Mouse (Mus musculus): ENCODE measurements around the gene Map3k11.

Map3k11 gene

GRCm38 (mm10) chr19:5711907-5712460 is 23.4 kb downstream of the Map3k11 start:
- no peak for DNase-seq

- no peak for DNase-seq
Observed at GRCm38 (mm10) chr19:5713255-5713654, 24.7 kb downstream of the Map3k11 start.

GRCm38 (mm10) chr19:5713730-5714129 is 25.2 kb downstream of the Map3k11 start:
- DNase-seq = peak; percentile 58

- DNase-seq = peak; percentile 61
Observed at GRCm38 (mm10) chr19:5715793-5716688, 27.5 kb downstream of the Map3k11 start.

- DNase-seq = no peak
Observed at GRCm38 (mm10) chr19:5716955-5717354, 28.4 kb downstream of the Map3k11 start.

- DNase-seq = no peak
Observed at GRCm38 (mm10) chr19:5721233-5721632, 32.7 kb downstream of the Map3k11 start.

GRCm38 (mm10) chr19:5722848-5723425 is 34.4 kb downstream of the Map3k11 start:
- no peak for DNase-seq

- no peak for DNase-seq
Observed at GRCm38 (mm10) chr19:5723934-5724548, 35.5 kb downstream of the Map3k11 start.

GRCm38 (mm10) chr19:5724549-5724941 is 36.0 kb downstream of the Map3k11 start:
- no peak for DNase-seq

- DNase-seq = no peak
Observed at GRCm38 (mm10) chr19:5725029-5725707, 36.6 kb downstream of the Map3k11 start.

- peak; percentile 74 for DNase-seq
Observed at GRCm38 (mm10) chr19:5725767-5726515, 37.4 kb downstream of the Map3k11 start, which contains the start of gene Ehbp1l1. Gene Ehbp1l1, minus strand, starts transcription at chr19:5726317.

GRCm38 (mm10) chr19:5726961-5727578 is 38.5 kb downstream of the Map3k11 start:
- DNase-seq = no peak

- peak; percentile 90 for DNase-seq
Observed at GRCm38 (mm10) chr19:5727701-5728100, 39.2 kb downstream of the Map3k11 start.

- DNase-seq = peak; percentile 76
Observed at GRCm38 (mm10) chr19:5728631-5729443, 40.3 kb downstream of the Map3k11 start.

- DNase-seq = peak; percentile 95
Observed at GRCm38 (mm10) chr19:5729444-5729815, 40.9 kb downstream of the Map3k11 start, which contains the start of gene Fam89b. Gene Fam89b, minus strand, starts transcription at chr19:5729653.

- DNase-seq = no peak
Observed at GRCm38 (mm10) chr19:5730314-5731186, 42.0 kb downstream of the Map3k11 start.

GRCm38 (mm10) chr19:5731264-5731978 is 42.9 kb downstream of the Map3k11 start:
- DNase-seq = peak; percentile 98

- DNase-seq = no peak
Observed at GRCm38 (mm10) chr19:5734325-5734724, 45.8 kb downstream of the Map3k11 start.

- DNase-seq = no peak
Observed at GRCm38 (mm10) chr19:5739446-5739845, 50.9 kb downstream of the Map3k11 start.
